Mouse (Mus musculus) E14TG2a.4 (cell line): ENCODE data around the gene Fndc3a.

ENCODE experiments used
- CTCF ChIP-seq: conservative IDR thresholded peaks from 2 replicates; pipeline ENCODE4 v1.5.1; 2014; ENCODE audit warnings: low read length
- NANOG ChIP-seq: IDR thresholded peaks from 2 replicates; pipeline ENCODE4 v1.6.1; 2014; ENCODE audit warnings: borderline replicate concordance, low read length, mixed read lengths
- POU5F1 ChIP-seq: IDR thresholded peaks from 2 replicates; pipeline ENCODE4 v1.6.1; 2014; ENCODE audit warnings: low read length, borderline replicate concordance

DNA sequence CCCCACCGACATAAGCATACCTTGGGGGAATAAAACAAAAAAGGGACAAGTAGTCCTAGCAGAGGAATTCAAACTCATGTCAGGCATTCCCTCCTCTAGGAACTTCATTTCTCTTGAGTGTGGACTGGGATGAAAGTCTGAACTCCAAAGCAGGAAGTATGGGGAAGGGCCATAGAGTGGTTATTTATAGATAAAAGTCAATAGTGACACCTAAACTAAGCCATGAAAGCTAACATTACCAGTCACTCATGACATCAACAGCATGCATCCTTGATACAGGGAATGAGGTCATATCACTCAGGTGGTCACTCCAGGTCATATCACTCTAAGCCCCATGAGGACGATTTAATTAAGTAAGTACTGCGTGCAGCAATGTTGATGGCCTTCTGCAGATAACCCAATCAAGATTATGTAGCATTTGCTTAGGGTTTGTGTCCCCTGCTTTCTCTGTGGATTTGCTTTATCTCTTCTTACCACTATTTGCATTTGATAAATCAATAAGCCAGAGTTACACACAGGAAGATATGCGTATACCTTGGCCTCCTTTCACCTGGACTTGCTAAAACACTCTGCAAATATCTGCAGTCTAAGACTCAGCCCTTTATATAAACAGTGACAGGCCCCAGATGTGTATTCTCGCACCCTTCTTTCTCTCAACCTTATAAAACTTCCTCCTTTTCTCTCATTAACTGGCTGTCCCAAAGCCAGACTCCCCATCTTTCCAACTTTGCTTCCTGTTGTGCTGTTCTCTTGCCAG is 40.8 kb upstream of the Fndc3a start:
- TF ChIP-seq CTCF, result no peak
- no peak for TF ChIP-seq NANOG
- TF ChIP-seq POU5F1, result no peak
